14 mouse cellular contexts compared by ENCODE assay signal in the genomic region with DNA sequence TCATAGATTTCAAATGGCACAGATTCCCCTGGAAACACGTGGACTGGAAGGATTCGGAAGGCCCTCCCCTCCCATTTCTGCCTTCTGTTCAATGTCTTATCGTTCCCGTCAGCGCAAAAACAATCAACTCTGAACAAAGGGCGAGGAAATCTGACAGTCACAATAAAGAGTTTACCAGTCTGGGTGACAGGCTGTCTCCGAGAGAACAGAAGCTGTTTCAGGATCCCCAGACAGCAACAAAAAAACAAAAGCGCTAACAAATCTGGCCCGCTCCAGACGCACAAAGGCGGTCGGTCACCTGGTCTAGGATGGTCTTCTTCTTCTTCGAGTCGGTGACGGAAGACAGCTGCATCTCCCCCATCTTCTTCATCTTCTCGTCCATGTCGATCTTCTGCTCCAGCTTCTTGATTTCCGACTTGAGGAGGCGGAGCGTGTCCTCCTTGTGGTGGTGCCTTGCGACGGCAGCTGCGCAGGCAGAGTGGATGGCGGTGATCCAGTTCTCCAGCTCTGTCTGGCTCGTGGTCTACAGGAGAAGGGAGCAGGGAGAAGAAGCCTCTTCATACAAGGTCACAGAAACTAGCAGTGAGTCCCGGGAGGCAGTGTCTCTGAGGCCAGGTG.
A peak's percentile ranks its signal among the peaks of the same experiment; 100 is the strongest.
DNase-seq lines count a peak whose midpoint lies in the region; ATAC-seq and TF ChIP-seq lines count a peak whose summit lies in the region.
"Had no signal": no experiment of that assay in that cellular context is flagged by ENCODE, and none has a peak within 500 bp of the region (broad histone marks: within the 10 kb centered on the region; RNA-seq: fewer than 3 reads in every experiment).

No protein-coding gene starts in this region.

- intact Hi-C loops in left cerebral cortex, postnatal 14 days (cut with DNase I): no loop called here

- no peak overlapping the region for H3K9ac ChIP-seq in forebrain, embryonic 15.5 days (replicated peaks)
- no peak overlapping the region for H3K9ac ChIP-seq in forebrain, embryonic 11.5 days (ENCODE audit: low read length)
- H3K9ac ChIP-seq in ES-E14 (ENCODE audit: insufficient read depth, low read depth, low read length, poor library complexity, severe bottlenecking): no peak overlapping the region
- H3K9ac ChIP-seq in hindbrain, embryonic 16.5 days (ENCODE audit: low read depth, low read length): no peak overlapping the region
- H3K9ac ChIP-seq in intestine, embryonic 15.5 days: no peak overlapping the region
- H3K9ac ChIP-seq: embryonic facial prominence, embryonic 12.5 days; limb, embryonic 15.5 days; lung, embryonic 15.5 days had no signal

- H3K4me1 ChIP-seq in forebrain, embryonic 15.5 days: peaks cover 6% of the 10 kb centered on the region
- H3K4me1 ChIP-seq in forebrain, embryonic 11.5 days (replicated peaks; ENCODE audit: control insufficient read depth, insufficient read depth, low read length): peaks cover 4% of the 10 kb centered on the region; the same call in 1 of the 2 replicates
- H3K4me1 ChIP-seq in ES-E14 (ENCODE audit: control insufficient read depth in 2 of 2, insufficient read depth in 2 of 2, low read length in 2 of 2, poor library complexity in 1 of 2): peaks cover 7 to 14% of the 10 kb centered on the region in 2 experiments; a peak in 3 of 4 replicates
- peaks cover 2% of the 10 kb centered on the region; the same call in 1 of the 2 replicates for H3K4me1 ChIP-seq in hindbrain, embryonic 16.5 days (ENCODE audit: control insufficient read depth, insufficient read depth, low read depth, low read length)
- H3K4me1 ChIP-seq in intestine, embryonic 15.5 days (replicated peaks): peaks cover 3% of the 10 kb centered on the region; the same call in 1 of the 2 replicates
- H3K4me1 ChIP-seq: lung, embryonic 15.5 days had no signal

- DNase-seq in forebrain, embryonic 11.5 days (ENCODE audit: low spot score): no peak
- no peak for DNase-seq in ES-E14 (ENCODE audit: low read depth, low spot score)
- DNase-seq in left cerebral cortex, postnatal 14 days (ENCODE audit: low spot score in 2 of 2): peak; percentile 50 to 70
- no peak for DNase-seq in natural killer cell, adult 2 months (ENCODE audit: low spot score in 2 of 2)
- no peak for DNase-seq in adrenal gland, postnatal 10 days
- DNase-seq: heart, postnatal 4 days; kidney, adult 8-10 months had no signal

- no peaks in the 10 kb centered on the region for H3K36me3 ChIP-seq in forebrain, embryonic 15.5 days
- H3K36me3 ChIP-seq in forebrain, embryonic 11.5 days (ENCODE audit: control insufficient read depth, insufficient read depth, low read length): peaks cover 4% of the 10 kb centered on the region; the same call in 1 of the 2 replicates
- peaks cover 2% of the 10 kb centered on the region; the same call in 1 of the 2 replicates for H3K36me3 ChIP-seq in ES-E14 (ENCODE audit: control insufficient read depth, insufficient read depth, low read length, poor library complexity, severe bottlenecking)
- no peaks in the 10 kb centered on the region for H3K36me3 ChIP-seq in hindbrain, embryonic 16.5 days (ENCODE audit: control insufficient read depth, insufficient read depth, low read length)
- no peaks in the 10 kb centered on the region for H3K36me3 ChIP-seq in intestine, embryonic 15.5 days
- H3K36me3 ChIP-seq: lung, embryonic 15.5 days had no signal

- H3K4me3 ChIP-seq in forebrain, embryonic 15.5 days: no peak overlapping the region
- no peak overlapping the region for H3K4me3 ChIP-seq in forebrain, embryonic 11.5 days (ENCODE audit: low read depth, low read length)
- H3K4me3 ChIP-seq in ES-E14 (ENCODE audit: insufficient read depth in 1 of 2, low read depth in 1 of 2, low read length in 2 of 2, poor library complexity in 1 of 2, severe bottlenecking in 1 of 2): peak overlapping the region in 1 of 2 experiments; percentile 2; a peak in 2 of 4 replicates
- peak overlapping the region; percentile 2; the same call in 1 of the 2 replicates for H3K4me3 ChIP-seq in hindbrain, embryonic 16.5 days (ENCODE audit: low read length)
- no peak overlapping the region for H3K4me3 ChIP-seq in intestine, embryonic 15.5 days (replicated peaks)
- H3K4me3 ChIP-seq: embryonic facial prominence, embryonic 12.5 days; limb, embryonic 15.5 days; lung, embryonic 15.5 days had no signal

- H3K4me2 ChIP-seq in forebrain, embryonic 15.5 days (replicated peaks): no peak overlapping the region
- no peak overlapping the region for H3K4me2 ChIP-seq in forebrain, embryonic 11.5 days (ENCODE audit: low read depth, low read length, severe bottlenecking)
- no peak overlapping the region for H3K4me2 ChIP-seq in hindbrain, embryonic 16.5 days (ENCODE audit: low read length)
- H3K4me2 ChIP-seq in intestine, embryonic 15.5 days (replicated peaks): no peak overlapping the region
- H3K4me2 ChIP-seq: embryonic facial prominence, embryonic 12.5 days; limb, embryonic 15.5 days; lung, embryonic 15.5 days; midbrain, embryonic 11.5 days had no signal

- H3K27me3 ChIP-seq in forebrain, embryonic 15.5 days: no peaks in the 10 kb centered on the region
- H3K27me3 ChIP-seq in forebrain, embryonic 11.5 days (ENCODE audit: control insufficient read depth, insufficient read depth, low read length): no peaks in the 10 kb centered on the region
- H3K27me3 ChIP-seq in hindbrain, embryonic 16.5 days (replicated peaks; ENCODE audit: control insufficient read depth, insufficient read depth, low read length): no peaks in the 10 kb centered on the region
- H3K27me3 ChIP-seq in intestine, embryonic 15.5 days (replicated peaks): no peaks in the 10 kb centered on the region
- H3K27me3 ChIP-seq: embryonic facial prominence, embryonic 12.5 days; limb, embryonic 15.5 days; lung, embryonic 15.5 days had no signal

- peak overlapping the region; percentile 26; the same call in 1 of the 2 replicates for H3K27ac ChIP-seq in forebrain, embryonic 15.5 days (replicated peaks)
- H3K27ac ChIP-seq in forebrain, embryonic 11.5 days (ENCODE audit: low read depth, low read length): no peak overlapping the region
- peak overlapping the region; percentile 13; the same call in 1 of the 2 replicates for H3K27ac ChIP-seq in ES-E14 (ENCODE audit: insufficient read depth, low read depth, low read length, poor library complexity, severe bottlenecking)
- H3K27ac ChIP-seq in hindbrain, embryonic 16.5 days (ENCODE audit: low read depth, low read length): no peak overlapping the region
- no peak overlapping the region for H3K27ac ChIP-seq in intestine, embryonic 15.5 days
- H3K27ac ChIP-seq: embryonic facial prominence, embryonic 12.5 days; limb, embryonic 15.5 days; lung, embryonic 15.5 days had no signal

- 71% methylated on average over 26 of the region's 26 CpGs for WGBS in forebrain, embryonic 15.5 days
- WGBS in forebrain, embryonic 11.5 days: 92% methylated on average over 26 of the region's 26 CpGs
- WGBS in hindbrain, embryonic 16.5 days: 83% methylated on average over 26 of the region's 26 CpGs
- 93% methylated on average over 25 of the region's 26 CpGs for WGBS in intestine, embryonic 15.5 days

- ATAC-seq in forebrain, embryonic 15.5 days (replicated peaks): no peak; the same call in 1 of the 2 replicates
- no peak for ATAC-seq in forebrain, embryonic 11.5 days (replicated peaks; ENCODE audit: low FRiP score)
- ATAC-seq in hindbrain, embryonic 16.5 days: no peak
- no peak for ATAC-seq in intestine, embryonic 15.5 days

- H3K9me3 ChIP-seq in forebrain, embryonic 15.5 days: no peaks in the 10 kb centered on the region
- H3K9me3 ChIP-seq in forebrain, embryonic 11.5 days (ENCODE audit: control insufficient read depth, low read length): no peaks in the 10 kb centered on the region
- no peaks in the 10 kb centered on the region for H3K9me3 ChIP-seq in ES-E14 (ENCODE audit: control insufficient read depth, insufficient read depth, low read depth, low read length)
- no peaks in the 10 kb centered on the region for H3K9me3 ChIP-seq in hindbrain, embryonic 16.5 days (ENCODE audit: control insufficient read depth, low read length)
- no peaks in the 10 kb centered on the region for H3K9me3 ChIP-seq in intestine, embryonic 15.5 days
- H3K9me3 ChIP-seq: embryonic facial prominence, embryonic 12.5 days; limb, embryonic 15.5 days; lung, embryonic 15.5 days had no signal

- in situ Hi-C loops in ES-E14 (cut with MboI; ENCODE audit: low sequenced_read_pairs in 2 of 2, unreplicated experiment in 2 of 2): no loop called here

TF ChIP-seq in ES-E14, 5 proteins besides CTCF, POLR2A, EP300 and RAD21:
- TF ChIP-seq ZNF384 (IDR thresholded peaks at IDR 0.05; ENCODE audit: low read depth, low read length): no peak
- TF ChIP-seq MAFK (IDR thresholded peaks at IDR 0.05; ENCODE audit: insufficient read depth, low read depth, low read length): no peak
- no peak for TF ChIP-seq CHD2 (IDR thresholded peaks at IDR 0.05; ENCODE audit: low read depth, low read length)
- TF ChIP-seq HCFC1 (IDR thresholded peaks at IDR 0.05; ENCODE audit: borderline replicate concordance, insufficient read depth, low read length): no peak
- TF ChIP-seq ZC3H11A (IDR thresholded peaks at IDR 0.05; ENCODE audit: borderline replicate concordance, low read depth, low read length): no peak
TF ChIP-seq in ES-E14: peak in this region for 0.

Comparison
In these comparisons a context has a peak if more than half of its experiments do, and no peak if none do; other contexts are left out.
1. H3K27ac ChIP-seq: peak in forebrain, embryonic 15.5 days (single experiment) and ES-E14 (single experiment); none in forebrain, embryonic 11.5 days (single experiment), hindbrain, embryonic 16.5 days (single experiment) and intestine, embryonic 15.5 days (single experiment).
2. DNase-seq: peak in left cerebral cortex, postnatal 14 days (2 of 2); none in forebrain, embryonic 11.5 days (single experiment), ES-E14 (single experiment), natural killer cell, adult 2 months (0 of 2) and adrenal gland, postnatal 10 days (single experiment).